Mouse (Mus musculus) cerebellum, adult 2 months (tissue): Measurements from ENCODE around the gene Bach2.

Experiments
- CTCF ChIP-seq: fragments of 200-500 bp; IDR thresholded peaks from 2 replicates; pipeline ENCODE4 v1.5.1; 2011; ENCODE audit warnings: low read depth, mild to moderate bottlenecking, control low read depth, low read length, moderate library complexity, borderline replicate concordance; ENCODE audit not compliant: insufficient read depth
- POLR2A ChIP-seq: fragments of 200-500 bp; IDR thresholded peaks from 2 replicates; pipeline ENCODE4 v1.6.1; 2011; ENCODE audit warnings: low read length, control low read depth, borderline replicate concordance; ENCODE audit not compliant: insufficient read depth

DNA sequence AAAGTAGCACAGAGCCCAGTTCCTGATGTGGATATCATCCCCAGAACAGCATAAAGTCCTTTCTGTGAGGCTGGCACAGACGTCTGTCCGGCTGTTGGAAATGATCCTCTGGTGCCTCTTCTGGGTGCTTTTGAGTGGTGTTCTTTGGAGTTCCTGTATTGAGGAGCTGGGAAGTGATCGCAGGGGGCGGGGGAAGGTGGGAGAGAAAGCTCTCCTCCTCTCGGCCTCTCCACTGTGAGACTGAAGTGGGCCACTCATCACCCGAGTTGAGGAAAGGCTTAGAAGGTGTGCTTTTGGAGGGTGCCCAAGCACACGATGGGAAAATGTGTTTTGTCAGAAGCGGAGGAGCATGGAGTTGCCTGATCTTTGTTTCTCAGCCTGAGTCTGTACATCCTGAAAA, 26.3 kb downstream of the Bach2 start:
- TF ChIP-seq CTCF (no peak), POLR2A (no peak)
